Mouse (Mus musculus): ENCODE measurements around the gene Antxr1. TPM values are rescaled to one million over a fixed set of nuclear protein-coding genes. Genes with fewer than 3 reads are reported as not detected.

The Antxr1 gene
- polyA plus RNA-seq, 1 experiment, result 35.3 TPM

DNA sequence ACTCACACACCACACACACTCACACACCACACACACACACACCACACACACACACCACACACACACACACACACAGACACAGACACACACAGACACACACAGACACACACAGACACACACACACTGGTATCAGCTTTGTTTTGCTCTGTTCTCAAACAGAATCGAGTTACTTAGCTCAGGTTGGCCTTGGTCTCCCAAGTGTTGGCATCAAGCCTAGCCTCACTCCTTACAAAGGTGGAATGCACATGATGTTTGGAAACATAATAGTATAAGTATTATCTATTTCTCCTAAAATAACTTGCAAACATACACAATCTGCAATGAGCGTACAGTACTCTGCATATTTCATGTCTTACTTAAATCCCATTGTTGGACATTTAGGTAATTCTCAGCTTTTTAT is 3.2 kb downstream of the Antxr1 start:
- H3K4me3 ChIP-seq (replicated peaks; ENCODE audit: extremely low read depth, low read depth, low read length), result no peak overlapping the region
- no peak for TF ChIP-seq CTCF (IDR thresholded peaks at IDR 0.05; ENCODE audit: insufficient read depth, low read length)
- TF ChIP-seq POLR2A (IDR thresholded peaks at IDR 0.05; ENCODE audit: borderline replicate concordance, extremely low read depth, low read depth, low read length), result no peak
- peaks cover 27% of the 10 kb centered on the region for H3K4me1 ChIP-seq (ENCODE audit: control insufficient read depth, insufficient read depth, low read length)
- DNase-seq, result no peak
- 20% methylated on average over 2 of the region's 2 CpGs for WGBS

DNA sequence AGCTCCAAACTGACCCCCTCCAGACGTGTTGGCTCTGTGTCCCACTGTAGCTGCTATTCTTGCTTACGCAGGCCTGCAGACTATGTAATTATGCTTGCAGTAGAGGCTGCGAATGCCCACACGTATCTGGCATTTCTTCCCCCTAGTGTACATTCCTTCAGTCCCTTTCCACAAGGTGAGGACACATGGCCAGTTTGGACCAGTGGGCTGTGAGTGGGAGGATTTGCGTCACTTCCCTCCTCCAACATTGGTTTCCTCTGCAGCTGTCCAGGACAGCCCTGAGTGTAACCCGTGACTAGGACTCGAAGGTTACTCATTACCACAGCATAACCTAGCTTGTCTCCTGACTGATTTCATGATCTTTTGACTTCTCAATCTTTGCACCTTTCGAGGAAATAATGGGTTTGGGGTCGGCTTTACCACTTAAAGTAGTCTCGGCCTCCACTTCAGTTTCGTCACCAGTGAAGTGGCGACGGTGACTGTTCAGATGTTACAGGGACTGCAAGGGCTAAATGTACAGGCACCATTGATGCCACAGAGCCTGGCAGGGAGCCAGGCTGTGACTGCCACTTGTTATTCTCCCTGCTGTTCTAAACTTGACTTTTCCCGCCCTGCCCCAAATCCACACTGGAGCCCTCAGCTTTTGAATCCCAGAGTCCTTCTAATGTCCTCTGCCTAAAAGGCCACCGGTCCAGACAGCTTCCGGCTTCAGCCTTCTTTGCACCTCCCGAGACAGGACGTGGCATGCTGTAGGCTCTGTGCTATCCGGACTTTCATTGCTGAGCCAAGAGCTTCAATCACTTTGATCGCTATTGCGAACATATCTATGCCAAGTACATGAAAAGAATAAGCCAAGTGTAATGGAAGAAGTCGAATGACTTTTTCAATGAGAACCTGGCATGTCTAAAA is 7.1 kb downstream of the Antxr1 start:
- 51% methylated on average over 22 of the region's 22 CpGs for WGBS
- TF ChIP-seq POLR2A (IDR thresholded peaks at IDR 0.05; ENCODE audit: borderline replicate concordance, extremely low read depth, low read depth, low read length) (no peak), CTCF (IDR thresholded peaks at IDR 0.05; ENCODE audit: insufficient read depth, low read length) (no peak)
- Histone ChIP-seq H3K4me3 (replicated peaks; ENCODE audit: extremely low read depth, low read depth, low read length) (no peak overlapping the region), H3K4me1 (ENCODE audit: control insufficient read depth, insufficient read depth, low read length) (peaks cover 20% of the 10 kb centered on the region)
- DNase-seq, result peak; percentile 35

DNA sequence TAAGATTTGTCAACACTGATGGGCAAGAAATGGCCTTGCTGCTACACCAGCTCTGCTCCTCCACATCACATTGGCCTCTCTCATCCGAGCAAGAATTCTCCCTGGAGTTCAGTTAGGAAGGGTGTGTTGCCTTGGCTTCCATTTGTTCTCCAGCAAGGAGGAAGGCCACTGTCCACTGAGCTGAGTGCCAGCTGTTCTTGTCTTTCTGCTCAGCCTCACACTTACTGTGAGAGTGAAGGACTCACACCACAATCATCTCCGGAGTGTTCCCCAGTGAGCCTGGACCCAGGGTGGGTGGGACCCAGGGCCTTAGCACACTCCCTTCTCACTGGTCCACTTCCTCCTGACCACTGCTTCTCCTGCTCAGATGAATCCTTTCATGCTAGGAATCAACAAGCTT is 8.7 kb downstream of the Antxr1 start:
- TF ChIP-seq CTCF (IDR thresholded peaks at IDR 0.05; ENCODE audit: insufficient read depth, low read length), result no peak
- no peak for TF ChIP-seq POLR2A (IDR thresholded peaks at IDR 0.05; ENCODE audit: borderline replicate concordance, extremely low read depth, low read depth, low read length)
- DNase-seq, result no peak
- Histone ChIP-seq H3K4me1 (ENCODE audit: control insufficient read depth, insufficient read depth, low read length) (peaks cover 29% of the 10 kb centered on the region), H3K4me3 (replicated peaks; ENCODE audit: extremely low read depth, low read depth, low read length) (no peak overlapping the region)
- WGBS, result 72% methylated on average over 2 of the region's 2 CpGs

DNA sequence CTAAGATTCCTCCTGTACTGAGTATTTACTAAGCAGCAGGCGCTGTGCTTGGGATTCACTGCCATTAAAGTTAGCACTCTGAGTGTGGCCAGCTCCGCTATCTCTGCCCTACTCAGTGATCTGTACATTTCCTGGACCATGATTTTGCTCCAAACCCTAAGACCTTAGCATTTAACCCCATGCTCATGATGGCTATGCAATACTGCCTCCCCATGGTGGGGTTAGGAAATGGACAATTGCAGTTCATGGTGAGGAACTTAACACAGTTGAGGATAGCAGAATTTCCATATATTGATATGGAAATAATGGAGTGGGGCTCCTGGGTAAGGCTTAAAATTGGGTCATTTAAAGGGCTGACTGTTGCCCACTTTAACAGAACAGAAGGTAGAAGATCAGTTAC is 12.2 kb downstream of the Antxr1 start:
- TF ChIP-seq CTCF (IDR thresholded peaks at IDR 0.05; ENCODE audit: insufficient read depth, low read length) (peak; percentile 26; the same call in 1 of the 2 replicates), POLR2A (IDR thresholded peaks at IDR 0.05; ENCODE audit: borderline replicate concordance, extremely low read depth, low read depth, low read length) (no peak)
- peaks cover 17% of the 10 kb centered on the region for H3K4me1 ChIP-seq (ENCODE audit: control insufficient read depth, insufficient read depth, low read length)
- H3K4me3 ChIP-seq (replicated peaks; ENCODE audit: extremely low read depth, low read depth, low read length), result no peak overlapping the region
- 78% methylated on average over 2 of the region's 2 CpGs for WGBS
- DNase-seq, result peak; percentile 41

DNA sequence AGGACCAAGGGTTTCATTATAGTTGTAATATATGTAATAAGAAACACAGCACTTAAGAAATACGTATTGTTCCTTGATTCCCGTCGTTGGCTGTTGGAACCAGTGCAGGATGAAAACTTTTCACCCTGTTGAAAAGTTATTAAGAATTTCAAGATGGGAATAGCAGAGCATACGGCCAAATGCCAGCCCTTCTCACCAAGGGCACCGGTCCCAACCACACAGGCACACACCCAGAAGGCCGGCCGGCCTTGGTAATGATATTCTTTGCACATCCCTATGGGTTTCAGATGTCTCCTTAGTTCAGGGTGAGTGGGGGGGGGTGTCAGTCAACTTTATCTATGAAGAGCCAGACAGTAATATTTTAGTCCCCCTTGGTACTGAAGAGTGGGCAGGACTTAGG is 17.0 kb downstream of the Antxr1 start:
- TF ChIP-seq CTCF (IDR thresholded peaks at IDR 0.05; ENCODE audit: insufficient read depth, low read length) (no peak), POLR2A (IDR thresholded peaks at IDR 0.05; ENCODE audit: borderline replicate concordance, extremely low read depth, low read depth, low read length) (no peak)
- H3K4me1 ChIP-seq (ENCODE audit: control insufficient read depth, insufficient read depth, low read length), result peaks cover 20% of the 10 kb centered on the region
- 83% methylated on average over 7 of the region's 7 CpGs for WGBS
- no peak overlapping the region for H3K4me3 ChIP-seq (replicated peaks; ENCODE audit: extremely low read depth, low read depth, low read length)
- DNase-seq, result no peak

DNA sequence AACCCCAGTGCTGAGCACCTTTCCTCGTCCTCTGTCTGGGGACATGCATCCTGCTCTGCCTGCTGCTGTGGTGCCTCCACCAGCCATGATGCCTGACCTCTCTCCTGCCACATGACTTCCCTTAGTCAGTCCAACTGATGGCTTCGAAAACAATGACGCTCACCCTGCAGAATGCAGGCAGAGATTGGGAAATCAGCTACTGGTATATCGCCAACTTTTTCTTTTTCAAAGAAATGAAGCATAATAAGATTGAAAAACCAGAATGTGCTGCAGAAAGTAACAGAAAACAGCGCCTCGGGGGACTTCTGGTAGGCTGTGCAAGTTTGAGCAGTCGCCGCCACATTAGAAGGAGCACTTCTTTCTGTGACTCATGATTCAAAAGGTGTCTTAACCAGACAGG is 18.7 kb downstream of the Antxr1 start:
- WGBS, result 42% methylated on average over 8 of the region's 8 CpGs
- Histone ChIP-seq H3K4me3 (replicated peaks; ENCODE audit: extremely low read depth, low read depth, low read length) (no peak overlapping the region), H3K4me1 (ENCODE audit: control insufficient read depth, insufficient read depth, low read length) (peaks cover 8% of the 10 kb centered on the region)
- no peak for TF ChIP-seq CTCF (IDR thresholded peaks at IDR 0.05; ENCODE audit: insufficient read depth, low read length)
- peak; percentile 39; the same call in 1 of the 2 replicates for TF ChIP-seq POLR2A (IDR thresholded peaks at IDR 0.05; ENCODE audit: borderline replicate concordance, extremely low read depth, low read depth, low read length)
- no peak for DNase-seq

DNA sequence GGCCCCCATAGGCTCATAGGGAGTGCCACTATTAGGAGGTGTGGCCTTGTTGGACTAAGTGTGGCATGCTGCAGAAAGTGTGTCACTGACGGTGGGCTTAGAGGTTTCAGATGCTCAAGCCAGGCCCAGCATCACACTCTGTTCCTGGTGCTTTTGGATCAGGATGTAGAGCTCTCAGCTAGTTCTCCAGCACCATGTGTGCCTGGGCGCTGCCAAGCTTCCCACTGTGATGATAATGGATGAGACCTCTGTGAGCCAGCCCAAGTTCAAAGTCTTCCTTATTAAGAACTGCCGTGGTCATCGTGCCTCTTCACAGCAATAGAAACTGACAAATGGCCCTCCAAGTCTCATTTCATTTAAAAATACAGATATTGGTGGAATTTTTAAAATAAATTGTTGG is 22.9 kb downstream of the Antxr1 start:
- 63% methylated on average over 4 of the region's 4 CpGs for WGBS
- no peak overlapping the region for H3K4me3 ChIP-seq (replicated peaks; ENCODE audit: extremely low read depth, low read depth, low read length)
- no peak for DNase-seq
- TF ChIP-seq POLR2A (IDR thresholded peaks at IDR 0.05; ENCODE audit: borderline replicate concordance, extremely low read depth, low read depth, low read length), result no peak
- peaks cover 2% of the 10 kb centered on the region; the same call in 1 of the 2 replicates for H3K4me1 ChIP-seq (ENCODE audit: control insufficient read depth, insufficient read depth, low read length)

DNA sequence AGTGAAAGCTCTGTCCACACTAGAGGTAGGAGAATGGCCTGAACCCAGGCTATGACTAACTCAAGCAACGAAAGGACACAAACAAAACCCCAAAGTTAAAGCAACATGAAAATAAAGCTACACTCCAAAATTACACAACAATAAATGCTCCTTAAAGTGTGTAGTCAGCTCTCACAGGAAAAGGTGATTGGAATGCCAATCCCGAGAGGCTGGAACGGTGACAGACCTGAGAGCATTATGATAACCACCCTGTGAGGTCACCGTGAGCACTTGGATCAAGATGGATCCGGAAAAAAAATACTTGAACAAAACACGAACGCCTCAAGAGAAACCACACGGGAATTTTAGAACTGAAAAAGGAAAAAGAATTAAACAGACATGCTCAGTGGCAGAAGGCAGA is 31.1 kb downstream of the Antxr1 start:
- TF ChIP-seq CTCF (IDR thresholded peaks at IDR 0.05; ENCODE audit: insufficient read depth, low read length) (no peak), POLR2A (IDR thresholded peaks at IDR 0.05; ENCODE audit: borderline replicate concordance, extremely low read depth, low read depth, low read length) (no peak)
- Histone ChIP-seq H3K4me1 (ENCODE audit: control insufficient read depth, insufficient read depth, low read length) (no peaks in the 10 kb centered on the region; the same call in 1 of the 2 replicates), H3K4me3 (replicated peaks; ENCODE audit: extremely low read depth, low read depth, low read length) (no peak overlapping the region)
- no peak for DNase-seq
- WGBS, result 44% methylated on average over 8 of the region's 8 CpGs

DNA sequence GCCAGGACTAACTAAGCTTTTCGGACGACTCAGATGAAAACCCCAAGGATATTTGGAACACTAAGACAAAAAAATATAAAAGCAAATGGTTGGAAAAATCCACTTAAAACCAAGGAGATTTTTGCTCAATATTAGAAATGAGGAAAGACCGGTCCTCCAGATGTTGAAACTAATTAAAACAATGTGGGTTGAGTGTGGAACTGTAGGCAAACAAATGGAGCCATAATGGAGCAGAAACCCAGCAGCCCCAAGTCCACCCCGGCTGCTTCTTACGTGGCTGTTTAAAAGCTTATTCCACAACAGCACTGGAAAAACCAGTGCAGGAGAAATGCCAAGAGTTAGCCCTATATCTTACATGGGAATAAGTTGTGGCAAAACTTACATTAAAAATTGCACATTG is 32.9 kb downstream of the Antxr1 start:
- 67% methylated on average over 5 of the region's 5 CpGs for WGBS
- no peak for TF ChIP-seq POLR2A (IDR thresholded peaks at IDR 0.05; ENCODE audit: borderline replicate concordance, extremely low read depth, low read depth, low read length)
- no peak for TF ChIP-seq CTCF (IDR thresholded peaks at IDR 0.05; ENCODE audit: insufficient read depth, low read length)
- Histone ChIP-seq H3K4me1 (ENCODE audit: control insufficient read depth, insufficient read depth, low read length) (no peaks in the 10 kb centered on the region; the same call in 1 of the 2 replicates), H3K4me3 (replicated peaks; ENCODE audit: extremely low read depth, low read depth, low read length) (no peak overlapping the region)
- no peak for DNase-seq

DNA sequence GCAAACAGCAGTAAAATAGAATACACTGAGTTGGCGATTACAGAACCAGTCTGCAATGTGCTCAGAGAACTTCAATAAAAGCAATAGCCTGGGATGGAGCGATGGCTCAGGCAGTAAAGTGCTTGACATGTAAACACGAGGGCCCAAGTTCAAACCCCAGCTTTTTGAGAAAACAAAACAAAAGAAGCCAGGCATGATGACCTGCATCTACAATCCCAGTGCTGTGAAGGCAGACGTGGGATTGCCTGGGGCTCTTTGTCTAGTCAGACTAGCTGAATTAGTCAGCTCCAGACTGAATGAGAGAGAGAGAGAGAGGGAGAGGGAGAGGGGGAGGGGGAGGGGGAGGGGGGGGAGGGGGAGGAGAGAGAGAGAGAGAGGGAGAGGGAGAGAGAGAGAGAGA is 33.6 kb downstream of the Antxr1 start:
- Histone ChIP-seq H3K4me3 (replicated peaks; ENCODE audit: extremely low read depth, low read depth, low read length) (no peak overlapping the region), H3K4me1 (ENCODE audit: control insufficient read depth, insufficient read depth, low read length) (no peaks in the 10 kb centered on the region; the same call in 1 of the 2 replicates)
- TF ChIP-seq POLR2A (IDR thresholded peaks at IDR 0.05; ENCODE audit: borderline replicate concordance, extremely low read depth, low read depth, low read length), result no peak
- no peak for TF ChIP-seq CTCF (IDR thresholded peaks at IDR 0.05; ENCODE audit: insufficient read depth, low read length)
- DNase-seq, result no peak
- 60% methylated on average over 4 of the region's 4 CpGs for WGBS

Measured in lung, adult 2 months (tissue).